Mouse (Mus musculus) adrenal gland, postnatal 10 days (tissue): ENCODE data around the gene Prm2. TPM values are rescaled to one million over a fixed set of nuclear protein-coding genes. Genes with fewer than 3 reads are reported as not detected.

Experiments used
- DNase-seq: peaks from one replicate; pipeline ENCODE4 v3.0.0; 2021; ENCODE audit warnings: mixed read lengths
- total RNA-seq, 2 experiments: library from RNA; stranded (reverse); gene quantifications; 2 replicates each; pipeline ENCODE4 v1.2.3; 2021

The Prm2 gene
- total RNA-seq, 2 experiments from 2014 or later, result not detected

DNA sequence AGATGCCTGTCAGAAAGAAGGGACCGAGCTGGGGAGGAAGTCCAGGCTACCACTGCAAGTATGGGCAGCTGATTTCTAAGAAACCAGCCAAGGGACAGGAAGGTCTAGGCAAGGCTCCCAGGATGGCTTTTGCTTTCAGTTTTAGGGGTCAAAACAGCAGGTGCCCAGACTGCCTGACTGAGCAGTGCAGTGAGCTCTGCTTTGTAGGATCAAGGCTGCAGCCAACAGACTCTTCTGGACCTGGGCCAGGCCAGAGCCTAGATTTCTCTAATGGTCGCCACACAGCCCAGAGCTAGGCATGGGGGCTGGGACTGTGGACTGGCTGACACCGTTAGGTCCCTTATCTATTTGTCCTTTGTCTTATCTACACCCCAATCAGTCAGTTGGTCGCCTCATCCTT, 21.2 kb downstream of the Prm2 start:
- peak; percentile 51 for DNase-seq

DNA sequence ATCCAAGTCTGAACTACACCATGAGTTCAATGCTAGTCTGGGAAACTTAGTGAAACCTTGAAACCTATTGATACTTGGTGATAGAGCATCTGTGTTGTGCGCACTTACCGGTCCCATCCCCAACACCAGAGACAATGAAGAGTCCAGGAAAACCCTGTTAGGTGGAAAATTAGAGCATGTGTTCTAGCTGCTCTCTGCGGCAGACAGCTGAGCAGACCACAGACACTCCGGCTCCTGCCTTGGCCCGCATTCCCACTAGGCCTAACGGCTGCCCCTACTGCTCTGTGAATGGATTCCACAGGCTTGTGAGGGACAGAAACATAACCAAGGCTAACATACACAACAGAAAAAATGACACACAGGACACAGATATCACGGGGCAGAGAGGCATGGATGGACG, 22.4 kb downstream of the Prm2 start:
- no peak for DNase-seq

DNA sequence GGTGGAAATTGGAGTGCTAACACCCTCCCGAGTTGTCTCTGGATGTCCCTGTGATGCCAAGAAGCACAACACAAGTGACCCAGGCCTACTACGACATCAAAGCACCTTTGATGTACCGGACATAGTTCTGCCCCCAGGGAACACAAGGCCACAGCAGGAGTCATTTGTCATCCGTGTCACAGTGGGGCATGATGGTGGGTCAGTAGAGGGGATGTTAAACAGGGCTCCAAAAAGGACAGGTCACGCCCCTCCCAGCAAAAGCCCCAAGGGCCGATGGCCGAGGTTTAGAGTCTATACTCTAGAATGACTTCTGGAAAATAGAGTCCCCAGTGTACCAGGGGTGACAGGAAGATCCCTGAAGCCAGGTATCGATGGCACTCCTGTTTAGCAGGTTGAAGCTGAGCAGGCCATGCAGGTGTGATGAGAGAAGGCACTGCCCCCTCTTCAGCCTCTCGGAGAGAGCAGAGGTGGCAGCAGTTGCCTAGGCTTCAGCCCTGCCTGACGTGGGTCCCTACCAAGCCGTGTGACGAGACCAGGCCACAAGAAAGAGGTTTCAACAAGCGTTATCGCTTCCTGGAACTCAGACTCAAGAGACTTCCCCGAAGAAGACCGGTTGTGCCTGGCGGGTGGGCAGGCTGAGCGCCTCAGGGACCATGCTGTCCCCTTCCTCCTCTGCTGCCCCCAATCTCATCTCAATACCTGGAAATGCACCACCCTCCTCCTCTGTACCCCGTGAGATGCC, 24.0 kb downstream of the Prm2 start:
- DNase-seq, result peak; percentile 46

DNA sequence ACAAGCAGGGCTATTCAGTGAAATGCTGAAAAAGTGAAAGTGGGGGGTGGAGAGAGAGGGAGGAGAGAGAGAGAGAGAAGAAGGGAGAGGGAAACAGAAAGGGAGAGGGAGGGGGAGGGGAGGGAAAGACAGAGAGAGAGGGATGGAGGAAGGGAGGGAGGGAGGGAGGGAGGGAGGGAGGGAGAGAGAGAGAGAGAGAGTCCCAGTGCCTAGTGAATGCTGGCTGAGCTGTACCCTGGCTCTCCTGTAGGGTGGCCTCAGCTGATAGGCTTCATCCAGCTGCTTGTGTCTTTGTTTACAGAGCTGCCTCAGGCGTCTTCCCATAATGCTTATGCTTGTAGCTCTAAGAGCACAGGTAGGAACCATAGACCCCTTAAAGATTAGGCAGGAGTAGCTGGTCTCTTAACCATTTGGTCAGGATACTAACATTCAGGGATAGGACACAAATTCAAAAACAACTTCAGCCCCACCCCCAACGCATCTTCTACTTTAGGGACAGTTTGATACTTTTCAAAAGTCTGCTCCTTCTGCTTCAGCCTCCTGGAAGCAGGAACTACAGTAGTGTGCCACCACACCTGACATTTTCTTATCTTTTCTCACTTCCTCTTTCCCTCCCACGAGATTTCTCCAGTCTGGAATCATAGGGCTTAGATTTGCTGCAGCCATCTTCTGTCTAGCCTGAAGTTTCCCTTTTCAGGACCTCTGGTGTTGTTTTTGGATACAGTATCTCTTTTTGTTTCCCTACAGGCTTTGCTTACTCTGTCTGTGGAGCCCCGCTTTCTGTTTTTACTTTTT, 25.2 kb downstream of the Prm2 start:
- no peak for DNase-seq

DNA sequence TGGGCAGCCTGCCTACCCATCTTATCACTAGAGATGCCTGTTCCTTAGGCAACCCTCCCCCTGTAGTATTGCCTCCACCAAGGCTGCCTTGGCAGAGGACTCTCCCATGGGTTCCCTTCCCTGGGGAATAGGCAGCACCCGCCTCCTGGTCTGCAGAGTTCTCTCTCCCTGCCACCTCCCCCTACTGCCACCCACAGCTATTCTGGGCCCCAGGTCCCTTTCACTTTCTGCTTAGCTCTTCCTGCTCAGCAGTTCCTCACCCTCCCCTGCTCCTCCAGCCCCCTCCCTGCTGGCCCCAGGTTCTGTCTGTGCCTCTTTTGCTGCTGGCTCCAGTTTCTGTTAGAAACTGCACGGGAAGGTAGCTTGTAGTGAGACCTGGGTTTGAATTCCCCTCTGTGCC, 26.3 kb downstream of the Prm2 start:
- DNase-seq, result peak; percentile 71

DNA sequence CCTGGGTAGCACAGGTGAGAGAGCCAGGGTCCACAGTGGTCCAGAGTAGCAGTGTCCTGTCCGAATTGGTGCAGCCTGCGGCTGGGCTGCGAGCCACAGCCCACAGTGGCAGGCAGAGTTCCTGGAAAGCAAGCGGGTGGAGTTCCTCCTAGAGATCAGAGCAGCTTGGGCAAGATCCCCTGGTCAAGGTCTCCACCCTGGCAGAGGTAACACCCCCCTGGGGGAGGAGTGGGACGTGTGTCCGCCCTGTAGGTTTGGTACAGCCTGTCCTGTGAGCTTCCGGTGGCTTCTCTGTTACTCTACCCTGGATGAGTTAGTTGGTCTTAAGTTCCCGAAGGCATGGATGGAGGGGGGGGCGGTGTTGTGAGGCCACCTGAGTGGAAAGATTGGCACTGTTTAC, 27.1 kb downstream of the Prm2 start:
- peak; percentile 71 for DNase-seq

DNA sequence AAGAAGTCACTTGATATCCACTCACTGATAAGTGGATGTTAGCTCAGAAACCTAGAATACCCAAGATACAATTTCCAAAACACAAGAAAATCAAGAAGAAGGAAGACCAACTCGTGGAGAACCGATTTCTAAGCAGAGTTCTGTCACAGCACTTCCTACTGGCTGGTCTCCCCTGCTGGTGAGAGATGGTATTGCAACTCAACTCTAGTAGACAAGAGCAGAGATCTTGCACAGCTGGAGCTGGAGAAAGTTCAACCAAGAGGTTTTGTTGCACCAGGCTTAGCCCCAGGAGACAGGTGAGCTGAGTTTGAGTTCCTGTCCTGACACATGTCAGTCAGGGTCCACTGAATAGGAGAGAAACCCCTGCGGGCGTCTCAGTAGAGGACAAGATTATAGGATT, 28.8 kb downstream of the Prm2 start:
- DNase-seq, result peak; percentile 85

DNA sequence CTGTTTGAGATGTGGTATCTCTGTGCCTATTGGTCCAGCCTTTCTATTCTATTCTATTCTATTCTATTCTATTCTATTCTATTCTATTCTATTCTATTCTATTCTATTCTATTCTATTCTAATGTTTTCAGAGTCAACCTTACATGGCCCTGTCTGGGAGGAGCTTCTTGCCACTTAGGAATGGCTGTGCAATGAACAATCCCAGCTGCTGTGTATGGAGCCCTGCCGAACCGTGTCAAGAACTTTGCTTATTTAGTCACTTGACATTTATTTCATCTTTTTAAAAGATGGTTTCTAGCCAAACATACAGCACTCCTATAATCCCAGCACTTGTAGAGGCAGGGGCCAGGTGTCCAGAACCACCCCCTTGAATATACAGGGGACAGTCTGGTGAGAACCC, 31.6 kb downstream of the Prm2 start:
- DNase-seq, result no peak

DNA sequence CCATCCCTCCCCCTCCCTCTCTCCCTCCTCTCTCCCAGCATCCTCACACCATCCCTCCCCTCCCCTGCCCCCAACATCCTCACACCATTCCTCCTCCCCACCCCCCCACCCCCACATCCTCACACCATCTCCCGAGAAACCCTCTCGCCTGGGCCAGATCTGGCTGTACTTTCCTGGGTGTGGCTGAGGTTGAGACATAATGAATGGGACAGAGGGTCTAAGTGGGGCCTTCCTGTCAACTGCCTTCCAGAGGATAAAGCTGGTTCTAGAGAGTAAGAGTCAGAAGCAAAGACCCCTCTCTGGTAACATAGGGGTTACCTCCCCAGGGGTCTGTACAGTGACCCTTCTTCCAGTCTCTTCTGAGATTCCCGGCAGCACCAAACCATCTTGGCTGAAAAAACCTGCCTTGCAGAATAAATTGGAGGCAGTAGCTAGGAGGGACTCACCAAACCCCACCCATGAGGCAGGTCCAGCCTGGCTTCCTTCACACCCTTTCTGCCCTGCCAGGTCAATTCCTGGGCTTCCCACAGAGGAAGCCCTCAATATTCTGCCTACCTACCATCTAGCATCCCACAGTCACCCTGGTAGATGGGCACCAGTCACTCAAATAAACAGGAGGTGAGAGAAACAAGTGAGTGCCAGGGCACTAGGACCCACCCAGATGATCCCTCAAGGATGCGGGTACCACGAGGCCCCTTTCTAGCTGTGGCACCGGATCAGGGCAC, 32.2 kb downstream of the Prm2 start:
- DNase-seq, result no peak

DNA sequence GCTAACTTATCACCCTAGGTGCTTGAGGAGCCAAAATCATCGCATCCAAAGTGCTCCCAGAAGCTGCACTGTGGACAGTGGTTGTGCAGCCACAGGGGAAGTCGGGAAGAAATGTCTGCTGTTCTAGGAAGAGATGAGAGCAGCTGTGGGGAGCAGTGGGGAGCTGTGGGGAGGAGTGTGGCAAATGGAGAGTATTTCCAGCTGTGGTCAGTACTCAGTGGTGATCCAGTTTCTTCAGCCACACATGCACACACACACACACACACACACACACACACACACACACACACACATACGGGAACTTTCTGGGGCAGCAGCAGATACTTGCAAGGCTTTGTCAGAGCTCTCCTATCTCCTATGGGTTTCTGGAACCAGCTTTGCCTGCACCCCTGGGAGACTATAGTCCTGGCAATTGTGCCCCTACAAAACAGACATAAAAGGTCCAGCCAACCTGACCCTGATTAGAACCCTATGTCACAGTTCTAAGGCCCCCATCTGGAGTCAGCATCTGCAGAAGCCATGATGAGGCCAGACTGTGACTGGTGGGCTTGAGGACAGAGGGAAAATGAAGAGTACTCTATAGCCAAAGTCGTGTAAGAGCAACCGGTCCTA, 33.3 kb downstream of the Prm2 start:
- DNase-seq, result no peak

DNA sequence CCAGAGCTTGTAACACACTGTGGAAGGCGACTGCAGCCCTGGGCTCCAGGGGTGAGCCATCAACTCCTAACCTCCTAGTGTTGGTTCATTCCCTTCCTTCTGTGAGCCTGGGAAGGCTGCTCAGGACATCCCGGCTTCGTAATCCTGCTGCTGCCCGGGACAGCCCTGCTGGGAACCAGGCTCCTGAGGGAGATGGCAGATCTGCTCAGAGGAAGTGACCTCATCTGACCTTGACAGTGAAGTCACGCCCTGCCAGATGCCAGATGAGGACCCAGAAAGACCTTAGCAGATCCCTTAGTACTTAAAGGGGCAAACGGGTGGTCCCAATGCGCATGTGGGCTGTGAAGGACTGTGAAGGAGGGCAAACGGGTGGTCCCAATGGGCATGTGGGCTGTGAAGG, 34.8 kb downstream of the Prm2 start:
- DNase-seq, result no peak

DNA sequence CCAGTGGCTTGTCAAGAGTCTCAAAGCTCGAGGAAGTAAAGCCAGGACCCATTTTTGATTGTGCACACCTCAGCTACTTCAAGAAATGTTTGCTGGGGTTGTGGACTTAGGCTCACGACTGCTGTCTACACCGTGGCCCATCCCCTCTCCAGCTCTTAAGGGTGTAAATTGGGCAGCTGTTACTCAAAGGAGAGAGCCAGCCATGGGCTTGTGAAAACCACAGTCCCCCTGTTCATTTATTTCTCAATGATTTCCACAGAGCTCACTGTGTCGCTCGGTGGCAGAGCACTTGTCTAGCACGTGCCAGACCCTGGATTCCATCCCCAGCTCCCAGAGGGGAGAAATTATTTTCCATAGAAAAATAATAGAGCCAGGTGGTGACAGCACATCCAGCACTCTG, 39.8 kb downstream of the Prm2 start:
- DNase-seq, result no peak

DNA sequence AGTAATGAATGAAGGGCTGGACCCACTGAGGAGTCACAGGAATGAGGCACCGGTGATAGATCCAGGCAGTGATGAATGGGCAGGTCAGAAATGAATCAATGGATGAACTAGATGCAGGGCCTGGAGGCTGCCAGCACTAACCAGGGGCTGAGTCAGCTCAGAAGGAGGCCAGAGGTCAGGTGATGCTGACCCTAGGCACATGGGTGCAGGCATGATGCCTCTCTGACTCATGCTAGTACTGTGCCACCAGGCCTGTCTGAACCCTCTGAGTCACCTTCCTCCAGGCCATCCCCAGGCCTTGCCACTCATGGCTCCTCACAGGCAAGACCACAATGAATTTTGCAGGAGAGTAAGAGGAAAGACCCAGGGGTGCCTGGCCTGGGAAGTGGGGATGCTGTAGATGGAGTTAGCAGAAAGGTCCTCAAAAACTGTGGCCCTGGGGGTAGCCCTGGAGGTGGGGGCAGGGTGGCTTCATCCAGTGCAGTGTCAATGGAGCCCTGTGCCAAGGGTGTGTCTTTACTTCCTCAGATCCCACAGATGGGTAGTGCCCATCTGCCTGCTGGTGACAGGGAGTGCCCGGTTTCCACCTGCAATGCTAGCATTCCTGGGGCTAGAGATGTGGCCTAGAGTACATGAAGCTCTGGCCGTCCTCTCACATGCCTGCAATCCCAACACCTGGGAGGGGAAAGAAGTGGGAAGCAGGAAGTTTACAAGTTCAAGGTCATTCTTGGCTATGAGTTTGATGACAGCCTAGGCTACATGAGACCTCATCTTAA, 41.2 kb downstream of the Prm2 start:
- DNase-seq, result peak; percentile 73

DNA sequence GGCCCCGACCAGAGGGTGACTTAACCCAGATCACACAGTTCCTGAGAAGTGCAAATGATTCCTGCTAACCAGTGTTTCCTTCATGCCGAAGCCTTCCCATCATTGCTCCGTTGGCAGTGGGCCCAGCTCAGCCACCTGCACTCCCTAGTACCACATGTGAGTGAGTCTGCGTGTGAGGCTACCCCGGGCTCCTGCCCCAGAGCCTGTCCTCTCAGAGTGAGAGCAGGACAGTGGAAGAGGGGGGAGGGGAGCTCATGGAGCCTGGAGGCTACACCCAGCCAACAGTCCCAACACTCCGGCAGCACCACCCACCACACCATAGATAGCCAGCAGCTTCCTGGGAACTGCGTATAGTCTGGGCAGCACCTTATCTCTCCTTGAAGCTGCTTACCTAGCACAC, 46.1 kb downstream of the Prm2 start:
- DNase-seq, result no peak

DNA sequence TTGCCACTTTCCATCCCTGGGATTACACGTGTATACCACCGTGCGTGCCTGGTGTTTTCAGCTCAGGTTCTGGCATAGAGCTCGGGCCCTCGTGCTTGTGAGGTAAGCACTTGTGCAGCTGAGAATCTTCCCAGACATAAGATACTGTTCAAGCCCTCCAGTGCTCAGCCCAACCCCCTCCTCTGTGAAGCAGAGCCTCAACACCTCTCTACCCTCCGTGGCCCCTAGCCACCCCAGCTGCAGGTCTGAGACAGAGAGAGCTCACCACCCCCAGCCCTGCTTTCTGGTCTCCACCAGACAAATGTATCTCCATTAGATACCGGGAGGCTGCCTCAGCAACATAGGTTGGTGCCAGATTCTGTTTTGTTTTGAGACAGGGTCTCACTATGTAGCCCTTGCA, 46.7 kb downstream of the Prm2 start:
- DNase-seq, result no peak

Other genes with a start within 250 kb of the Prm2 start
- gene Socs1, start 10.6 kb downstream of the Prm2 start, total RNA-seq, result 1 to 10 TPM; 2.1 to 2.6 TPM
- not detected for gene Tnp2, start 7.5 kb downstream of the Prm2 start, total RNA-seq
- gene Prm3, start 5.2 kb downstream of the Prm2 start, total RNA-seq, result not detected
- gene Prm1, start 9.7 kb upstream of the Prm2 start, total RNA-seq, result not detected
- not detected for gene Gm11172, start 16.8 kb upstream of the Prm2 start, total RNA-seq
- 1 to 10 TPM; 1.6 to 1.8 TPM for gene Rmi2, start 38.9 kb upstream of the Prm2 start, total RNA-seq